Mouse (Mus musculus): ENCODE results near the gene Bcl7c. TPM values are rescaled to one million over a fixed set of nuclear protein-coding genes. Genes with fewer than 3 reads are reported as not detected.
A peak's percentile ranks its signal among the peaks of the same experiment; 100 is the strongest.
"Not testable (repeated sequence)": the region's sequence is repeated elsewhere in the genome, so short reads cannot be mapped to it uniquely, and the experiment has no call there.

Bcl7c gene
- polyA plus RNA-seq, 1 experiment from 2014 or later = 52.2 TPM

GRCm38 (mm10) chr7:127652050-127652449 lies 56.7 kb downstream of the Bcl7c start:
- H3K4me1 ChIP-seq (replicated peaks) = peaks cover 3% of the 10 kb centered on the region; the same call in 1 of the 2 replicates
- no peaks in the 10 kb centered on the region for H3K27me3 ChIP-seq
- no peak overlapping the region; the same call in 1 of the 2 replicates for H3K9ac ChIP-seq (replicated peaks)
- H3K4me3 ChIP-seq (replicated peaks) = no peak overlapping the region
- no peak for ATAC-seq
- WGBS = 17% methylated on average over 18 of the region's 18 CpGs
- peak overlapping the region; percentile 29 for H3K4me2 ChIP-seq (replicated peaks)
- H3K36me3 ChIP-seq = no peaks in the 10 kb centered on the region
- no peaks in the 10 kb centered on the region for H3K9me3 ChIP-seq
- H3K27ac ChIP-seq = no peak overlapping the region

DNA sequence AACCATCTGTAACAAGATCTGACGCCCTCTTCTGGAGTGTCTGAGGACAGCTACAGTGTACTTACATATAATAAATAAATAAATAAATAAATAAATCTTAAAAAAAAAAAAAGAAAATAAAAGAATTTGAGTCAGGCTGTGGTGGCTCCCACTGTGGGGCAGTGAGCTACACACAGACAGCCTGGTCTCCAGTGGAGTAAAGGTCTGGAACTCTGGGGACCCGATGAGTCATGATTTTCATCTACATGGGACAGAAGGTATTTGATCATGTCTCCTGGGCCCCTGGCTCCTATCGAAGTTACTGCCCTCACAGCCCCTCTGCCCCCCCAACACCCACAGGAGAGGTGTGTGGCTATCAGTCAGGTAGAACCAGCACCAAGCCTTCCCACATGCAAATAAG lies 57.1 kb downstream of the Bcl7c start:
- H3K27ac ChIP-seq = no peak overlapping the region
- H3K9ac ChIP-seq (replicated peaks) = no peak overlapping the region
- no peaks in the 10 kb centered on the region for H3K27me3 ChIP-seq
- no peak for ATAC-seq
- H3K4me1 ChIP-seq (replicated peaks) = peaks cover 3% of the 10 kb centered on the region; the same call in 1 of the 2 replicates
- H3K9me3 ChIP-seq = no peaks in the 10 kb centered on the region
- 85% methylated on average over 2 of the region's 3 CpGs for whole genome bisulfite sequencing
- H3K36me3 ChIP-seq = no peaks in the 10 kb centered on the region
- H3K4me2 ChIP-seq (replicated peaks) = peak overlapping the region; percentile 29; the same call in 1 of the 2 replicates
- H3K4me3 ChIP-seq (replicated peaks) = no peak overlapping the region

GRCm38 (mm10) chr7:127649206-127649605 lies 59.5 kb downstream of the Bcl7c start:
- Histone ChIP-seq H3K9ac (replicated peaks) (no peak overlapping the region), H3K27ac (no peak overlapping the region), H3K27me3 (no peaks in the 10 kb centered on the region), H3K4me2 (replicated peaks) (no peak overlapping the region), H3K4me1 (replicated peaks) (peaks cover 3% of the 10 kb centered on the region; the same call in 1 of the 2 replicates), H3K4me3 (replicated peaks) (no peak overlapping the region), H3K36me3 (no peaks in the 10 kb centered on the region), H3K9me3 (no peaks in the 10 kb centered on the region)
- WGBS = 94% methylated on average over 6 of the region's 6 CpGs
- ATAC-seq = no peak

DNA sequence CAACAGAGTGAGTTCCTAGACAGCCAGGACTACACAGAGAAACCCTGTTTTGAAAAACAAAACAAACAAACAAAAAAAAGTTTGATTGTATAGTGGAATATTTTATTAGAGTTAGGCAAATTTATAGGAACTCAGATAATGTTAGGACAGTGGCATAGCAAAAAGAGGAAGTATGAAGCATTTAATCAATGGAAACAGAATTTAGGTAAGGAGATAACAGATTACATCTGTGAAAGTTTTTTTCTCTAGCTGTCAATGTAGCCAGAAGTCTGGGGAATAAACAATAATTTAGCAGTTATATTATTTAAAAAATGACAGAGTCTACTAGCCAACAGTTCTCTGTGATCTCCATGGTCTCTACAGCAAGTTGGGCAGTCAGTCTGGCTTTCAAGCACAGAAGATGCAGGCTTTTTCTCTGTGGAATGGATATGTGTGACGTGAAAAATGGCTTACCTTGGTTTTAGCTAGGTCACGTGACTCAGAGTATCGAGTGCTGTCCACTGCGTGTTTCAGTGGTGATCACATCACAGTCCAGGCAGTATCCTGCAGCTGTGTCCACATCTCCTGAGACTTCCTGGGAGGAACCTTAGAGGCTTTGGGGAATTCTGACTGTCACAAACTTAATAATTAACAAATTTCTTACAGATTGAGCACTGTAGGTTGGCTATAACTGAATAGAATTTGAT lies 60.1 kb downstream of the Bcl7c start:
- Histone ChIP-seq H3K27me3 (no peaks in the 10 kb centered on the region), H3K4me2 (replicated peaks) (no peak overlapping the region), H3K9me3 (no peaks in the 10 kb centered on the region), H3K9ac (replicated peaks) (no peak overlapping the region), H3K4me3 (replicated peaks) (no peak overlapping the region), H3K36me3 (no peaks in the 10 kb centered on the region), H3K27ac (no peak overlapping the region), H3K4me1 (replicated peaks) (peaks cover 3% of the 10 kb centered on the region; the same call in 1 of the 2 replicates)
- ATAC-seq = no peak
- WGBS = 76% methylated on average over 4 of the region's 4 CpGs

DNA sequence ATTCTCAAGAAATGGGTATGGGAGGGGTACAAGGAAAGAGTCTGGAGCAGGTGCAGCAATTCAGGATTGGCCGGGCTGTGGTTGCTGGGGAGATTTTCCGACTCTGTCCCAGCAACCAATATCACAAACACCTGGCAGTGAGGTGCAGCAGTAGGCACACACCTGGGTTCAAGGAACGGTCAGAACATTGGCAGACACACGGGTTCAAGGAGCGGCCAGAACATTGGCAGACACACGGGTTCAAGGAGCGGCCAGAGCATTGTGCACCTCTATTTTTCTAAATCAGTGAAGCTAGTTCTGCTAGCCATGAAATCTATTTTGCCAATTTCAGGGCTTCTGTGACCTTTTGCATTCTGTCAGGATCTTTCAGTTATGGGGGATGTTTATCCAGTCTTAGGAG lies 61.2 kb downstream of the Bcl7c start:
- not testable (repeated sequence) for H3K9ac ChIP-seq (replicated peaks); H3K4me1 ChIP-seq (replicated peaks); H3K27ac ChIP-seq; ATAC-seq; H3K4me3 ChIP-seq (replicated peaks); H3K4me2 ChIP-seq (replicated peaks); H3K36me3 ChIP-seq; H3K27me3 ChIP-seq; H3K9me3 ChIP-seq
- WGBS = 92% methylated on average over 7 of the region's 7 CpGs

- H3K4me1 ChIP-seq (replicated peaks) = no peaks in the 10 kb centered on the region
- 90% methylated on average over 4 of the region's 4 CpGs for WGBS
- no peak overlapping the region for H3K4me2 ChIP-seq (replicated peaks)
- ATAC-seq = no peak
- H3K27ac ChIP-seq = no peak overlapping the region
- no peak overlapping the region for H3K9ac ChIP-seq (replicated peaks)
- no peaks in the 10 kb centered on the region for H3K27me3 ChIP-seq
- H3K9me3 ChIP-seq = no peaks in the 10 kb centered on the region
- no peaks in the 10 kb centered on the region for H3K36me3 ChIP-seq
- H3K4me3 ChIP-seq (replicated peaks) = no peak overlapping the region
Observed at GRCm38 (mm10) chr7:127646363-127646762, 62.4 kb downstream of the Bcl7c start.

GRCm38 (mm10) chr7:127642254-127642653 lies 66.5 kb downstream of the Bcl7c start:
- Histone ChIP-seq H3K36me3 (no peaks in the 10 kb centered on the region), H3K9me3 (no peaks in the 10 kb centered on the region), H3K4me2 (replicated peaks) (no peak overlapping the region), H3K9ac (replicated peaks) (no peak overlapping the region), H3K4me3 (replicated peaks) (no peak overlapping the region), H3K27ac (no peak overlapping the region), H3K27me3 (no peaks in the 10 kb centered on the region), H3K4me1 (replicated peaks) (peaks cover 4% of the 10 kb centered on the region)
- WGBS = 68% methylated on average over 4 of the region's 4 CpGs
- no peak for ATAC-seq

DNA sequence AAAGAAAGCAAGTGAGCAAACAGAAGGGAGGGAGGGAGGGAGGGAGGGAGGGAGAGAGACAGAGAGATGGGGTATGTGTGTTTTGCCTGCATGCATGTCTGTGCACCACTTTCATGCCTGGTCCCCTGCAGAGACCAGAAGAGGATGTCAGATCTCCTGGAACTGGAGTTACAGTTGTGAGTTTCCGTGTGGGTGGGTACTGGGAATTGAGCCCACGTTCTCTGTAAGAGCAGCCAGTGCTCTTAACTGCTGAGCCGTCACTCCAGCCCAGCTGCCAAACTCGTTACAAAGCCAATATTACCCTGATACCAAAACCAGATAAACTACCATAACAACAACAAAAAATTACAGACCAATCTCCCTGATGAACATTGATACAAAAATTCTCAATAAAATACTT lies 67.5 kb downstream of the Bcl7c start:
- H3K4me3 ChIP-seq (replicated peaks) = no peak overlapping the region
- H3K9ac ChIP-seq (replicated peaks) = 0 out of 2 replicates have a peak overlapping the region, but pooled peaks have one; percentile 14
- H3K4me2 ChIP-seq (replicated peaks) = no peak overlapping the region
- ATAC-seq = no peak
- 63% methylated on average over 4 of the region's 4 CpGs for WGBS
- H3K9me3 ChIP-seq = no peaks in the 10 kb centered on the region
- no peak overlapping the region for H3K27ac ChIP-seq
- peaks cover 8% of the 10 kb centered on the region for H3K4me1 ChIP-seq (replicated peaks)
- no peaks in the 10 kb centered on the region for H3K36me3 ChIP-seq
- H3K27me3 ChIP-seq = no peaks in the 10 kb centered on the region; the same call in 1 of the 2 replicates

DNA sequence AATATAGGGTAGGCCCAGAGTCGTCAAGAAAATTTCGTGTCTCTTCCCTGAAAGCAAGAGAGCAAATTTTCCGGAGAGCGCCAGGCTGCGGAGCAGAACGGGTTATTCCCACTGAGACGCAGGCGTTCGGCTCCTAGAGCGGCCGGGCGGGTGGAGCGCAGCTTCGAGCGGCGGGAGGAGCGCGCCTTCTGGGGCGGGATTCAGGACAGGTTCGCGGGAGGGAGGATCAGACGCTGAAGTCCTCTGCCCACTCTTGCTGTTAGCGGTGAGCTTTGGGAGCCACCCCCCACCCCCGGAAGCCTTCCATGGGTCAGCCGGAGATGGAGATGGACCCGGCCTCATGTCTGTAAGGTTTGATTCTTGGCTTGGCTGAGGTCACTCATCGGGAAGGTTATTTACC lies 71.8 kb downstream of the Bcl7c start:
- H3K9ac ChIP-seq (replicated peaks) = peak overlapping the region; percentile 66
- no peaks in the 10 kb centered on the region for H3K9me3 ChIP-seq
- H3K4me3 ChIP-seq (replicated peaks) = peak overlapping the region; percentile 62
- peaks cover 4% of the 10 kb centered on the region; the same call in 1 of the 2 replicates for H3K27me3 ChIP-seq
- H3K4me2 ChIP-seq (replicated peaks) = peak overlapping the region; percentile 70
- no peak overlapping the region for H3K27ac ChIP-seq
- peaks cover 8% of the 10 kb centered on the region for H3K4me1 ChIP-seq (replicated peaks)
- no peaks in the 10 kb centered on the region for H3K36me3 ChIP-seq
- under 1% methylated on average over 27 of the region's 27 CpGs for WGBS
- ATAC-seq = peak; percentile 84

- H3K9me3 ChIP-seq = no peaks in the 10 kb centered on the region
- no peak overlapping the region for H3K27ac ChIP-seq
- no peaks in the 10 kb centered on the region for H3K36me3 ChIP-seq
- 70% methylated on average over 4 of the region's 4 CpGs for WGBS
- H3K4me3 ChIP-seq (replicated peaks) = no peak overlapping the region
- peaks cover 4% of the 10 kb centered on the region; the same call in 1 of the 2 replicates for H3K27me3 ChIP-seq
- no peak for ATAC-seq
- H3K4me1 ChIP-seq (replicated peaks) = no peaks in the 10 kb centered on the region
- no peak overlapping the region for H3K9ac ChIP-seq (replicated peaks)
- H3K4me2 ChIP-seq (replicated peaks) = no peak overlapping the region
Observed at GRCm38 (mm10) chr7:127631416-127631815, 77.3 kb downstream of the Bcl7c start.

- no peak for ATAC-seq
- no peak overlapping the region for H3K9ac ChIP-seq (replicated peaks)
- 85% methylated on average over 5 of the region's 5 CpGs for WGBS
- H3K4me3 ChIP-seq (replicated peaks) = no peak overlapping the region
- no peaks in the 10 kb centered on the region for H3K27me3 ChIP-seq
- no peak overlapping the region for H3K4me2 ChIP-seq (replicated peaks)
- no peaks in the 10 kb centered on the region for H3K9me3 ChIP-seq
- no peaks in the 10 kb centered on the region for H3K36me3 ChIP-seq
- no peak overlapping the region for H3K27ac ChIP-seq
- no peaks in the 10 kb centered on the region for H3K4me1 ChIP-seq (replicated peaks)
Observed at GRCm38 (mm10) chr7:127628646-127629045, 80.1 kb downstream of the Bcl7c start.

DNA sequence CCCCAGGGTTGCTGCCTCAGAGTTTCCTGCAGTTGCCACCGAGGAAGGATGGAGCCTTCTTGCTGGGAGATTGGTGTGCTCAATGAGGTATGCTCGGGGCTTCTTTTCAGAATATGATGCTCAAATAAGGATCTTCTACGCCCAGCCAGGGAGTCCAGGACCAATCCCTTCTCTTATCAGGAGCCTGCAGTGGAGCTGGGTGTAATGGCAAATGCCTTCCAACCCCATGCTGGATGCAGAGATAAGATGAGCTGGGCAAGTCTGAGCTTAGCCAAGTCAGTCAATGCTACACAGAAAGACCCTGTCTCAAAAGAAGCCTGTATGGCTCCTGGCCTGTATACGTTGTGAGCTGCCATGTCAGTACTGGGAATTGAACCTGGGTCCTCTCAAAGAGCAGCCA lies 82.3 kb downstream of the Bcl7c start:
- no peak for ATAC-seq
- Histone ChIP-seq H3K9me3 (no peaks in the 10 kb centered on the region), H3K27me3 (no peaks in the 10 kb centered on the region), H3K4me2 (replicated peaks) (no peak overlapping the region), H3K4me1 (replicated peaks) (no peaks in the 10 kb centered on the region), H3K9ac (replicated peaks) (no peak overlapping the region), H3K4me3 (replicated peaks) (no peak overlapping the region), H3K36me3 (no peaks in the 10 kb centered on the region), H3K27ac (no peak overlapping the region)
- WGBS = 87% methylated on average over 4 of the region's 4 CpGs

GRCm38 (mm10) chr7:127626039-127626438 lies 82.7 kb downstream of the Bcl7c start:
- Histone ChIP-seq H3K27me3 (no peaks in the 10 kb centered on the region), H3K27ac (no peak overlapping the region), H3K4me1 (replicated peaks) (no peaks in the 10 kb centered on the region), H3K4me3 (replicated peaks) (no peak overlapping the region), H3K9me3 (no peaks in the 10 kb centered on the region), H3K4me2 (replicated peaks) (no peak overlapping the region), H3K9ac (replicated peaks) (no peak overlapping the region), H3K36me3 (no peaks in the 10 kb centered on the region)
- no peak for ATAC-seq
- WGBS = 97% methylated on average over 7 of the region's 7 CpGs

Data from midbrain, embryonic 13.5 days (tissue).